Mouse (Mus musculus): ENCODE measurements around the gene Slc7a11. TPM values are rescaled to one million over a fixed set of nuclear protein-coding genes. Genes with fewer than 3 reads are reported as not detected.

Gene Slc7a11
- total RNA-seq, 2 experiments from 2014 or later = 12.1 to 14.1 TPM

- no peak for ATAC-seq (ENCODE audit: poor library complexity, severe bottlenecking)
Observed at GRCm38 (mm10) chr3:50313816-50314215, 129.6 kb downstream of the Slc7a11 start.

GRCm38 (mm10) chr3:50307339-50308327, 135.8 kb downstream of the Slc7a11 start:
- ATAC-seq (ENCODE audit: poor library complexity, severe bottlenecking) = no peak

DNA sequence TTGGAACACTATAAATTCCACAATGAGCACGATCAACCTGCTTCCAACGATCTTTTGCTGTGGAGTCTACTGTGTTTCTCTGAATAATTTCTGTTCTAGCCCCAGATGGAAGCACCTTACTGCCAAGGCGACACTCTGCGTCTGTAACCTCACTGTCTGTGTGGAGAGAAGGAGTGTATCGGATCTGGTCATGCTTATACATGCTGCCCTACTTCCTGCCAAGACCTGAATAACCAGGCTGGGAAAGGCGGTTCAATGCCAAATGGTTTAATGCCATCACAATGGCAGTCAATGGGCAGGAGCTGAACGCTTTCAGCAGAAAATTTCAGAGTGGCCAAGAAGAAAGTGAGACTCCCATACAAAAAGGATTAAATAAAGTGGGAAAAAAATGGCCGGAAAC, 137.1 kb downstream of the Slc7a11 start:
- ATAC-seq (ENCODE audit: poor library complexity, severe bottlenecking) = no peak

- peak; percentile 82 for ATAC-seq (ENCODE audit: poor library complexity, severe bottlenecking)
Observed at GRCm38 (mm10) chr3:50304137-50304536, 139.3 kb downstream of the Slc7a11 start.

DNA sequence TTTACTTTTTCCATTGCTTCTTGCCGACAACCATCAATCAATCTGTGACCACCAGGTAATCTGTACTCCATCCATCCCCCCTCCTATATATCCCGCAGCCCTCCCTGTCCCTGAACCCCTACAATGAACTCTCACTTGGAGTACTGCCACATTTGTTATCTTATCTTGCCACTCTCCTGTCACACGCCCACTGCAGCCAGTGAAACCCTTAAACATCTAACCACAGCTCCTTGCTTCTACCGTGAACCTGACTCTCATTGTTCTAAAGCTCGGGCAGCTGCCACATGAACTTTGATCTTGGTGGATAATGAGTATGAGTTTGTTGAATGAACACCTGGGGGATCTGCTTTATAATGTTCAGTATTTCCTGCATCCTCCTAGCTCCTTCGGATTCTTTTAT, 140.8 kb downstream of the Slc7a11 start:
- no peak for ATAC-seq (ENCODE audit: poor library complexity, severe bottlenecking)

- peak; percentile 73 for ATAC-seq (ENCODE audit: poor library complexity, severe bottlenecking)
Observed at GRCm38 (mm10) chr3:50300952-50301303, 142.5 kb downstream of the Slc7a11 start.

DNA sequence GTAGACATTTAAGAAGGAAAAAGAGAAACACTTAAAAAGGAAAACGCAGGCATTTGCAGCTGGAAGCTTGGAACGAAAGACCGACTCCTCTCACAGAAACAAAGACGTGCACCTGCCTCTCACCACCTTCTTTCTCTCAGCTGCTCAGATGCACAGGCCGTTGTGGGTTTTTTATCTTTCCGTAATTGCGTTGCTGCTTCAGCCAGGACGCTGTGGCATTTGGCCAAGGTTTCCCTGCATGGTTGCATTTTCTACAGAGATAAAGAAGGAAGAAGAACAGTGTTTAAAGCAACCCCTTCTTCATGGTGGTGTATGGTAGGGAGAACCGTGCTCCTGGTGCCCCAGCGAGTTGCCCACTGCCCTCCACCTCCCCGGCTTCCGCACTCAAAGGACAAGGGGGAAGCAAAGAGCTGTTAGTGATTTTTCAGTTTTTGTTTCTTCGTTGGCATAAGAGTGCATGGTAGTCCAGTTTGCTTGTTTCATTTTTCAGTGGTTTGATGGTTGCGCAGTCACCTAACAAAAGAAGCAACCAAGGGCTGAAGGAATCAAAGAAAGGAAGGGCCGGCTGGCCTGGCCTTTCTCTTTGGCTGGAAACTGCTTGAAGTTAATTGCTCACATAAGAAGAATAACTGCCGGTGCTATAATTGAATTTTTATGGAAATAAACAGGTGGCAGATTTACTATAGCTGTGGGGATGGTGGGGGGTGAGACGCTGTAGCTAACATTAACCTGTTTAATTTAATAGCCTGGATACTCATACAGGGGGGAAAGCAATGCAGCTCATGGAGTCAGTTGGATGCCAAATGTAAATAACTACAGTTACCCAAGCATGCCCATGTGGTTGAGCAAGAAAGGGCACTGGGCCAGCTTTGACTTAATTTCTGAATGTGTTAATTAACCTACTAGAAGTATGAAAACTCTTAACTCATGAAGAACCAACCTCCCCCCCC, 143.1 kb downstream of the Slc7a11 start:
- ATAC-seq (ENCODE audit: poor library complexity, severe bottlenecking) = no peak

DNA sequence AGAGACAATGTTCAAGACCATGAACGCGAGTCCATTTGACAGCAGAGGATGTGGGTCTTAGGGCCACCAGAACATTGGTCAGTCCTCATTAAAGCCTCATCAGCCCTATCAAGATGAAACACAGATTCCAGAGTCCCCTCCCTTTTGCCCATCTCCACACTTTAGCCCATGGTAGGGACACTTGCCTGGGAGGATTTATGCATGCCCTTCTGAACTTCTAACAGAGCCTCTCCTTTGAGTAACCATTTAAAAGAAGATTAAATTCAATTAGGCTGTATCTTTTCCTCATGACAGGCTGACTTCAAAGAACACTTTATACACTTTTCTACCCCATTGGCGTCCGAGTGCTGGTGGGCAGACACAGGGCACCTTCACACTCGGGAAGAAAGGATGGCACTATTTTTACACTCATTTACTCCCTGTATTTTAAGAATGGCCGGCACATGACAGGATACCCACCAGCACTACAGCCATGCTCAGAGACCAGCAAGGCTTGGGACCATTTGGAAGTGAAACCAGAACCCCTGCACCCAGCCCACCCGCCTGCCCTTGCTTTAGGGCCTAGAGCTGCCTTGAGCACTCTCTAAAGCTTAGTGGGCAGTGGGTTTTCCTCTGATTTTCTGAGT, 144.9 kb downstream of the Slc7a11 start:
- no peak for ATAC-seq (ENCODE audit: poor library complexity, severe bottlenecking)

DNA sequence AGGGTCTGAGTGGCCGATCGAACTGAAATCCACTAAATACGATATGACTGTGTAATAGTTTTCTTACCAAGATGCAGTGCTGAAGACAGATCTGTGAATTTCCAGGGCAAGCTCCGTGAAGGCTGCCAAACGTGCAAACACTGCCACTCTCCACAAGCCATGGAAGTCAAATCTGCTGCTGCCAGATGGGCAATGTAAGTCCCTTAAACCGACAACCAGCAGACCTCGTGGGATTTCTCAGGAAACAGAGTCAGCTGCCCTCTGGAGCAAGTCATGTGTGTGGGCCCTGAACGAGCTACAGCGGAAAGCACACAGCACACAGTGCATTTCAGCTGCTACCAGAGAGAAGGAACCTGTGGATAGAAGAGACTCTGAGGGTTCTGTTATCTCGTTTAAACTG, 146.5 kb downstream of the Slc7a11 start:
- ATAC-seq (ENCODE audit: poor library complexity, severe bottlenecking) = no peak

- no peak for ATAC-seq (ENCODE audit: poor library complexity, severe bottlenecking)
Observed at GRCm38 (mm10) chr3:50275023-50275422, 168.4 kb downstream of the Slc7a11 start.

GRCm38 (mm10) chr3:50272222-50272621, 171.2 kb downstream of the Slc7a11 start:
- no peak for ATAC-seq (ENCODE audit: poor library complexity, severe bottlenecking)

DNA sequence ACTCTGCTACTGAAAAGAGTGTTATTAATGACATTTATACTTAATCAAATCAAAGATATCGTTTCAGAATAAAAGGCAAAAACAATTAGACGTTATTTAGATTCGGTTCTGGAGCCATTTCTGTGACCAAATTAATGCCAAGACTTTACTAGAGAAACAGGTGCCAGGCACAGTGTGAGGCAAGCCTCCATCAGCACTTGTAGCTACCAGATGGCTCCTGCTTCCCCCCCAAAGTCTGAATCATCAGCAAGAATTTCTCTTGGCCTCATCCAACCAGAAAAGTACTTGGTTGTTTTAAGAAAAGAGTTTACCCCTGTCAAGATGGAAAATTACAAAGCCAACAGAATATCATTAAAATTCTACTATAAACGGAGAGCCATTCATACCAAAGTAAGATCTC, 173.7 kb downstream of the Slc7a11 start:
- no peak for ATAC-seq (ENCODE audit: poor library complexity, severe bottlenecking)

DNA sequence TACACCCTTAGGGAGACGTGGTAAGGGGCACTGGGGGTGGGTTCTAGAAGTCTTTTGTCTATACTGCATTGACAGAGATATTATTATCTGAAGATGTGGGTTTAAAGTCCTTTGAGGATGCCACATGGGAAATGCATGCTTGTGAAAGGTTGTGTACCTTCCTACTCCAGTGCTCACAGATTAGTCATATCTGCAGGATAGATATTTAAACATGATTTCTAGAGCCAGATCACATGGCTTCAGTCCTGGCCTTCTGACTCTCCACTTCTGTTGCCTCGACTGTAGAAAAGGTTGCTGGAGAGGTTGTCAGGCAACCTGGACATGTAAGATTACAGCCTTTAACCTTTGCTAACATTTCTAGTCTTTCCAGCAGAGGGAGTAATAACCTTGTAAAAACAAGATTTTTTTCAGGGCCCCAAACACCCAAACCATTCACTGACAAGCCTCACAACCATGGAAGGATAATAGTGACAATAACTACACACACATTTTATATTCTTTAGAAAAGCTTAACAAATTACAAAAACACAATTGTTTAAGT, 180.8 kb downstream of the Slc7a11 start:
- no peak for ATAC-seq (ENCODE audit: poor library complexity, severe bottlenecking)

- no peak for ATAC-seq (ENCODE audit: poor library complexity, severe bottlenecking)
Observed at GRCm38 (mm10) chr3:50262066-50262465, 181.3 kb downstream of the Slc7a11 start.

DNA sequence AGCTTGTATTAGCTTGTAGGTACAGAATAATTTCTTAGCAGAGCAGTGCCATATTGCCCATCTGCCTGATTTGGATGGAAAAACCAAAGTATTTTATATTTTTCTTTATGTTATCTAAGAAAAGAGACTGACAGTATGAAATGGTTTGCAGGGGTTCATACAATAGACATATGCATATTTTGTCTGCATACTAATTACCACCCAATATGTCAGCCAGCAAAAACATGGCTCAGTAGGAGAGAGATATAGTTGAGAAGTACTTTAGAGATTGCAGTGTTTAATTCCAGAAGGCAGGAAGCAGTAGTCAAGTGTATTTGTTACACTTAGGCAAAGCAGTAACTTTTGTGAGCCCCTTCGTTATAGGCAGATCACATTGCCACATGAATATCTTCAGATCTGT, 182.7 kb downstream of the Slc7a11 start:
- no peak for ATAC-seq (ENCODE audit: poor library complexity, severe bottlenecking)

DNA sequence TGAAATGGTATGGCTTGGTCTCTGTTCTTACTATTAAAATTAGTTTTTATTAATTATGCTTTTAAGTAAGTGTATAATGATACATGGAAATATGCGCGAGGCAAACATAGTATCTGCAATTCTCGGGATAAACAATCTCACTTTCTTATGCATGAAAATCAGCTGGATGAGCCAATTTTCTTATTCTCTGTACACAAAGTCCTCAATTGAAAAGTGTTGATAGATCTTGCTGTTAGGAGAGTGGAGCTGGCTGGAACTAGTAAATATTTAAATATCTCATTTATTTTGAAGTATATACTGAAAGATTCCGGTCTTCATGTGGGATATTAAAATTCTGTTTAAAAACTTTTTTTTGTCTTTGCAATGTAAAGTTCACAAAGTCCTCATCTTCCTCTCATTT, 184.6 kb downstream of the Slc7a11 start:
- ATAC-seq (ENCODE audit: poor library complexity, severe bottlenecking) = no peak

DNA sequence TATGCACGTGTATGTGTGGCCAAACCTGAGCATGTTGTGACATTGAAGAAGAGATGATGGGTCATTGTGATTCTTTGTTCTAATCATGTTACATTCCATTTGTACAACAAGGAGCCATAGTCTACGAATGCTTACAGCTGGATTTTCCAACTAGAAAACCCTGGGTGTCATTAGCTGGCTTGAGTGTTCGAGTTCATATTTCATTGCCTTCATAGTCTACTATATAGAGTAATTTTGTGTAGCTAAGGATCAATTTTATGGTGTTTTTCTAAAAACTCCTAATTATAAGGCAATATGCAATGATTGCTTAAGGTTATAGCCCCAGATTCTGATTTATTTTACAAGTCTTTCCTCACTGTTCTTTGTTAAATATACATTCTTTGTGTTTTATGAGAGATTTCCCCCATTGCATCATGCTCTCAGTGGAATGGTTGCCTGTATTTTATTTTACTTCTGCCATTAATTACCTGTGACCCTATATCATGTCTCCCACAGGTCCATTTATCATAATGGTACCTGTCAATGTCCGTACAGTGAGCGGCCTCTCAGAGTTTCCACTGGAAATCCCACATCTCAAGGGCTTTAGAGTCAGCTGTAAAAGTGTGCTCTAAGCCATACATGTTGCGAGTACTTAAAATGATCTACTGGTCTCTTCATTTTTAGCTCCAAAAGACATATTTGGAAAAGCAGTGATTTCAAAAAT, 193.7 kb downstream of the Slc7a11 start:
- no peak for ATAC-seq (ENCODE audit: poor library complexity, severe bottlenecking)

DNA sequence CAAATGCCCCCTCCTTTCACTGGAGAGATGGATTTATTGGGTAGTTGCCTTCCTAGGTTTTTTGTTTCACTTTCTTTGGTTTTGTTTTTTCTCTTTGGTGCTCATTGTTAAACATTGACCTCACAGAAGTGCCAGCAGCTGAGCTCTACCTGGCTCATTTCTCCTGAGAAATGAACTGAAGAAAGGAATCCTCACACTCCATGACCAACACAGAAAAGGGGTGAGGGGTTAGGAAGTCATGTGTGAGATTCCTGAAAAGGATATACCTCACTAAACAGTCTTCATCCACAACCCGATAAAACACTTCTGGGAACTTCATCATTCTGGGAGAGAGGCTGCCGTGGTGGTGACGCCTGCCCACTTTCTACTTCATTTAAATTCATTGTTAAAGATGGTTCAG, 207.4 kb downstream of the Slc7a11 start:
- ATAC-seq (ENCODE audit: poor library complexity, severe bottlenecking) = no peak

DNA sequence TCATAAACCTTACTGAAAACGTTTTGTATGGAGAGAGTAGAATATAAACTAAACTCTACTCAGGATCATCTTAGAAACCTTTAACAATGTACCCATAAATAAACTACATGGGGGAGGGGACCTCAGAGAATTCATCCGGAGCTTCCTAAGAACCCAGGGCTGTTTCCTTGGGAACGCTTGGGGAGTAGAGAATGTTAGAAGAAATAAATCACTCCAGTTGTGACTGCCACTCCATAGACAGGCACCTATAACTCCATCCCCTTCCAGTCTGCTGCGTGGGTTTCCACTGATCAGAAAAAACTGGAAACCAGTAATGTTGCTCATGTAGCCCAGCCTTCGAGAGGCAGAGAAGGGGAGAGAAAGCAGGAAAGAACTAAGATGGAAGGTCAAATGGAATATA, 210.3 kb downstream of the Slc7a11 start:
- ATAC-seq (ENCODE audit: poor library complexity, severe bottlenecking) = no peak
